Mouse (Mus musculus): ENCODE results near the gene Stom. TPM values are rescaled to one million over a fixed set of nuclear protein-coding genes. Genes with fewer than 3 reads are reported as not detected.

The Stom gene
- polyA plus RNA-seq, 1 experiment from 2014 or later, result 61.2 TPM

GRCm38 (mm10) chr2:35277686-35278085 lies 59.1 kb downstream of the Stom start:
- H3K4me3 ChIP-seq (ENCODE audit: low read depth, low read length), result no peak overlapping the region
- ATAC-seq (ENCODE audit: insufficient number of reproducible peaks, insufficient read depth, low FRiP score, low read depth), result no peak
- H3K4me2 ChIP-seq (replicated peaks; ENCODE audit: low read depth, low read length), result no peak overlapping the region
- H3K9ac ChIP-seq (replicated peaks; ENCODE audit: low read depth, low read length), result no peak overlapping the region
- peaks cover 18% of the 10 kb centered on the region for H3K4me1 ChIP-seq (ENCODE audit: control insufficient read depth, insufficient read depth, low read length)
- no peaks in the 10 kb centered on the region for H3K9me3 ChIP-seq (ENCODE audit: control insufficient read depth, low read depth, low read length)
- H3K36me3 ChIP-seq (ENCODE audit: control insufficient read depth, insufficient read depth, low read length), result no peaks in the 10 kb centered on the region
- no peak overlapping the region for H3K27ac ChIP-seq (ENCODE audit: low read length)
- H3K27me3 ChIP-seq (ENCODE audit: control insufficient read depth, insufficient read depth, low read length), result no peaks in the 10 kb centered on the region
- 68% methylated on average over 3 of the region's 3 CpGs for WGBS

- peaks cover 31% of the 10 kb centered on the region for H3K4me1 ChIP-seq (ENCODE audit: control insufficient read depth, insufficient read depth, low read length)
- WGBS, result 19% methylated on average over 2 of the region's 2 CpGs
- H3K9me3 ChIP-seq (ENCODE audit: control insufficient read depth, low read depth, low read length), result no peaks in the 10 kb centered on the region
- peak overlapping the region; percentile 64 for H3K27ac ChIP-seq (ENCODE audit: low read length)
- no peak overlapping the region for H3K4me3 ChIP-seq (ENCODE audit: low read depth, low read length)
- H3K4me2 ChIP-seq (replicated peaks; ENCODE audit: low read depth, low read length), result no peak overlapping the region
- ATAC-seq (ENCODE audit: insufficient number of reproducible peaks, insufficient read depth, low FRiP score, low read depth), result no peak; the same call in 1 of the 2 replicates
- no peaks in the 10 kb centered on the region for H3K36me3 ChIP-seq (ENCODE audit: control insufficient read depth, insufficient read depth, low read length)
- no peaks in the 10 kb centered on the region for H3K27me3 ChIP-seq (ENCODE audit: control insufficient read depth, insufficient read depth, low read length)
- H3K9ac ChIP-seq (replicated peaks; ENCODE audit: low read depth, low read length), result no peak overlapping the region
Observed at GRCm38 (mm10) chr2:35273536-35273935, 63.2 kb downstream of the Stom start.

- Histone ChIP-seq H3K9me3 (ENCODE audit: control insufficient read depth, low read depth, low read length) (no peaks in the 10 kb centered on the region), H3K9ac (replicated peaks; ENCODE audit: low read depth, low read length) (no peak overlapping the region), H3K4me3 (ENCODE audit: low read depth, low read length) (no peak overlapping the region), H3K4me1 (ENCODE audit: control insufficient read depth, insufficient read depth, low read length) (peaks cover 31% of the 10 kb centered on the region), H3K27me3 (ENCODE audit: control insufficient read depth, insufficient read depth, low read length) (no peaks in the 10 kb centered on the region), H3K36me3 (ENCODE audit: control insufficient read depth, insufficient read depth, low read length) (no peaks in the 10 kb centered on the region), H3K4me2 (replicated peaks; ENCODE audit: low read depth, low read length) (no peak overlapping the region), H3K27ac (ENCODE audit: low read length) (peak overlapping the region; percentile 64; the same call in 1 of the 2 replicates)
- WGBS, result 86% methylated on average over 6 of the region's 6 CpGs
- no peak for ATAC-seq (ENCODE audit: insufficient number of reproducible peaks, insufficient read depth, low FRiP score, low read depth)
Observed at GRCm38 (mm10) chr2:35272881-35273280, 63.9 kb downstream of the Stom start.

GRCm38 (mm10) chr2:35271817-35272216 lies 65.0 kb downstream of the Stom start:
- Histone ChIP-seq H3K27ac (ENCODE audit: low read length) (no peak overlapping the region), H3K4me1 (ENCODE audit: control insufficient read depth, insufficient read depth, low read length) (peaks cover 41% of the 10 kb centered on the region), H3K9ac (replicated peaks; ENCODE audit: low read depth, low read length) (no peak overlapping the region), H3K4me2 (replicated peaks; ENCODE audit: low read depth, low read length) (no peak overlapping the region), H3K4me3 (ENCODE audit: low read depth, low read length) (no peak overlapping the region), H3K9me3 (ENCODE audit: control insufficient read depth, low read depth, low read length) (no peaks in the 10 kb centered on the region), H3K27me3 (ENCODE audit: control insufficient read depth, insufficient read depth, low read length) (no peaks in the 10 kb centered on the region), H3K36me3 (ENCODE audit: control insufficient read depth, insufficient read depth, low read length) (no peaks in the 10 kb centered on the region)
- WGBS, result 41% methylated on average over 2 of the region's 2 CpGs
- no peak for ATAC-seq (ENCODE audit: insufficient number of reproducible peaks, insufficient read depth, low FRiP score, low read depth)

- Histone ChIP-seq H3K36me3 (ENCODE audit: control insufficient read depth, insufficient read depth, low read length) (no peaks in the 10 kb centered on the region), H3K4me1 (ENCODE audit: control insufficient read depth, insufficient read depth, low read length) (peaks cover 49% of the 10 kb centered on the region), H3K9ac (replicated peaks; ENCODE audit: low read depth, low read length) (no peak overlapping the region), H3K27ac (ENCODE audit: low read length) (peak overlapping the region; percentile 56; the same call in 1 of the 2 replicates), H3K9me3 (ENCODE audit: control insufficient read depth, low read depth, low read length) (no peaks in the 10 kb centered on the region), H3K4me2 (replicated peaks; ENCODE audit: low read depth, low read length) (no peak overlapping the region), H3K4me3 (ENCODE audit: low read depth, low read length) (no peak overlapping the region), H3K27me3 (ENCODE audit: control insufficient read depth, insufficient read depth, low read length) (no peaks in the 10 kb centered on the region)
- 0 out of 2 replicates have a peak, but pooled peaks have one; percentile 4 for ATAC-seq (ENCODE audit: insufficient number of reproducible peaks, insufficient read depth, low FRiP score, low read depth)
- WGBS, result 16% methylated on average over 10 of the region's 10 CpGs
Observed at GRCm38 (mm10) chr2:35270531-35270984, 66.2 kb downstream of the Stom start.

GRCm38 (mm10) chr2:35269716-35270260 lies 67.0 kb downstream of the Stom start:
- H3K36me3 ChIP-seq (ENCODE audit: control insufficient read depth, insufficient read depth, low read length), result no peaks in the 10 kb centered on the region
- 76% methylated on average over 4 of the region's 4 CpGs for WGBS
- H3K27me3 ChIP-seq (ENCODE audit: control insufficient read depth, insufficient read depth, low read length), result no peaks in the 10 kb centered on the region
- no peak overlapping the region for H3K4me3 ChIP-seq (ENCODE audit: low read depth, low read length)
- peaks cover 57% of the 10 kb centered on the region for H3K4me1 ChIP-seq (ENCODE audit: control insufficient read depth, insufficient read depth, low read length)
- H3K9me3 ChIP-seq (ENCODE audit: control insufficient read depth, low read depth, low read length), result no peaks in the 10 kb centered on the region
- H3K4me2 ChIP-seq (replicated peaks; ENCODE audit: low read depth, low read length), result no peak overlapping the region
- 0 out of 2 replicates have a peak overlapping the region, but pooled peaks have one; percentile 56 for H3K27ac ChIP-seq (ENCODE audit: low read length)
- ATAC-seq (ENCODE audit: insufficient number of reproducible peaks, insufficient read depth, low FRiP score, low read depth), result no peak
- H3K9ac ChIP-seq (replicated peaks; ENCODE audit: low read depth, low read length), result no peak overlapping the region

GRCm38 (mm10) chr2:35269136-35269535 lies 67.6 kb downstream of the Stom start:
- Histone ChIP-seq H3K27ac (ENCODE audit: low read length) (no peak overlapping the region), H3K36me3 (ENCODE audit: control insufficient read depth, insufficient read depth, low read length) (no peaks in the 10 kb centered on the region), H3K4me1 (ENCODE audit: control insufficient read depth, insufficient read depth, low read length) (peaks cover 57% of the 10 kb centered on the region), H3K9me3 (ENCODE audit: control insufficient read depth, low read depth, low read length) (no peaks in the 10 kb centered on the region), H3K27me3 (ENCODE audit: control insufficient read depth, insufficient read depth, low read length) (no peaks in the 10 kb centered on the region), H3K9ac (replicated peaks; ENCODE audit: low read depth, low read length) (no peak overlapping the region), H3K4me2 (replicated peaks; ENCODE audit: low read depth, low read length) (no peak overlapping the region), H3K4me3 (ENCODE audit: low read depth, low read length) (no peak overlapping the region)
- ATAC-seq (ENCODE audit: insufficient number of reproducible peaks, insufficient read depth, low FRiP score, low read depth), result no peak
- WGBS, result 77% methylated on average over 6 of the region's 6 CpGs

- no peak overlapping the region for H3K4me2 ChIP-seq (replicated peaks; ENCODE audit: low read depth, low read length)
- H3K27me3 ChIP-seq (ENCODE audit: control insufficient read depth, insufficient read depth, low read length), result no peaks in the 10 kb centered on the region
- no peaks in the 10 kb centered on the region for H3K9me3 ChIP-seq (ENCODE audit: control insufficient read depth, low read depth, low read length)
- peak overlapping the region; percentile 84; the same call in 1 of the 2 replicates for H3K27ac ChIP-seq (ENCODE audit: low read length)
- H3K4me3 ChIP-seq (ENCODE audit: low read depth, low read length), result no peak overlapping the region
- H3K4me1 ChIP-seq (ENCODE audit: control insufficient read depth, insufficient read depth, low read length), result peaks cover 47% of the 10 kb centered on the region
- no peaks in the 10 kb centered on the region for H3K36me3 ChIP-seq (ENCODE audit: control insufficient read depth, insufficient read depth, low read length)
- no peak for ATAC-seq (ENCODE audit: insufficient number of reproducible peaks, insufficient read depth, low FRiP score, low read depth)
- 51% methylated on average over 10 of the region's 10 CpGs for WGBS
- no peak overlapping the region for H3K9ac ChIP-seq (replicated peaks; ENCODE audit: low read depth, low read length)
Observed at GRCm38 (mm10) chr2:35267876-35268566, 68.8 kb downstream of the Stom start.

All from stomach, embryonic 14.5 days (tissue).